Mouse (Mus musculus): ENCODE data around the gene Paqr7. TPM values are rescaled to one million over a fixed set of nuclear protein-coding genes. Genes with fewer than 3 reads are reported as not detected.
A peak's percentile ranks its signal among the peaks of the same experiment; 100 is the strongest.
"Not testable (repeated sequence)": the region's sequence is repeated elsewhere in the genome, so short reads cannot be mapped to it uniquely, and the experiment has no call there.

The Paqr7 gene
- total and polyA plus RNA-seq, 3 experiments: 0.19 to 2.4 TPM; not detected in 1

DNA sequence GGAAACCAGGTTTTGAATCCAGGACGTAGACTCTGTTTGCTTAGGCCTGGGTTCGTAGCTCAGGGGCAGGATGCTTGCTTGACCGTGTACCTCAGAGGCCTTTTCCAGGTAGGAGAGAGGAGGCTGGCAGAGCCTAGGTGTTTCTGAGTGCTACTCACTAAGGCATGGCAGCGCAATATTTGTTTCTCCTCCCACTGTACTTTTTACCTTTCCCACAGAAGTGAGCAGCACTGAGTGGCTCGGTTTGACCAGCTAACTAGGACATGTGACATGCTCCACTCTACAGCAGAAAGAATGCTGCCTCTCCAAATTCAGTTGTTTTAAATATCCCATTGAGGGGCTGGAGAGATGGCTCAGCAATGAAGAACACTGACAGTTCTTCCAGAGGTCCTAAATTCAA lies 8.3 kb upstream of the Paqr7 start:
- no peak for TF ChIP-seq MAX (IDR thresholded peaks at IDR 0.05; ENCODE audit: low read length)
- TF ChIP-seq MXI1 (IDR thresholded peaks at IDR 0.05; ENCODE audit: low read depth, low read length): no peak
- no peak for TF ChIP-seq RAD21 (IDR thresholded peaks at IDR 0.05; ENCODE audit: low read depth, low read length)
- H3K9ac ChIP-seq (ENCODE audit: control insufficient read depth, low read depth, low read length, poor library complexity, severe bottlenecking): no peak overlapping the region
- DNase-seq (ENCODE audit: low read depth, low spot score): no peak
- no peaks in the 10 kb centered on the region for H3K79me2 ChIP-seq (ENCODE audit: control insufficient read depth, insufficient read depth, low read length, poor library complexity)
- 0 out of 4 replicates have a peak, but pooled peaks cover 0 to 2% of the 10 kb centered on the region in 2 experiments for H3K36me3 ChIP-seq (ENCODE audit: control insufficient read depth in 1 of 2, insufficient read depth in 2 of 2, low read length in 2 of 2)
- H3K9me3 ChIP-seq (replicated peaks; ENCODE audit: insufficient read depth, low read length): no peaks in the 10 kb centered on the region
- no peak overlapping the region for H3K4me3 ChIP-seq (ENCODE audit: control insufficient read depth in 1 of 2, insufficient read depth in 1 of 2, low read depth in 2 of 2, low read length in 2 of 2)
- H3K4me1 ChIP-seq (ENCODE audit: control insufficient read depth in 1 of 2, insufficient read depth in 2 of 2, low read length in 2 of 2): peaks cover 0 to 6% of the 10 kb centered on the region in 2 experiments; a peak in 2 of 4 replicates
- H3K27ac ChIP-seq (ENCODE audit: control insufficient read depth, low read depth, low read length): no peak overlapping the region
- peaks cover 2% of the 10 kb centered on the region in 2 experiments; a peak in 2 of 4 replicates for H3K27me3 ChIP-seq (ENCODE audit: control insufficient read depth in 1 of 2, insufficient read depth in 2 of 2, low read length in 2 of 2)

- H3K27ac ChIP-seq (ENCODE audit: control insufficient read depth, low read depth, low read length): no peak overlapping the region
- no peak overlapping the region for H3K9ac ChIP-seq (ENCODE audit: control insufficient read depth, low read depth, low read length, poor library complexity, severe bottlenecking)
- DNase-seq (ENCODE audit: low read depth, low spot score): no peak
- H3K79me2 ChIP-seq (ENCODE audit: control insufficient read depth, insufficient read depth, low read length, poor library complexity): no peaks in the 10 kb centered on the region
- H3K4me3 ChIP-seq (ENCODE audit: control insufficient read depth in 1 of 2, insufficient read depth in 1 of 2, low read depth in 2 of 2, low read length in 2 of 2): no peak overlapping the region
- H3K4me1 ChIP-seq (ENCODE audit: control insufficient read depth in 1 of 2, insufficient read depth in 2 of 2, low read length in 2 of 2): peaks cover 0 to 21% of the 10 kb centered on the region in 2 experiments; a peak in 3 of 4 replicates
- peaks cover 0 to 9% of the 10 kb centered on the region in 2 experiments; a peak in 2 of 4 replicates for H3K36me3 ChIP-seq (ENCODE audit: control insufficient read depth in 1 of 2, insufficient read depth in 2 of 2, low read length in 2 of 2)
- TF ChIP-seq RAD21 (IDR thresholded peaks at IDR 0.05; ENCODE audit: low read depth, low read length) (peak; percentile 7; the same call in 1 of the 2 replicates), HCFC1 (IDR thresholded peaks at IDR 0.05; ENCODE audit: low read depth, low read length) (no peak)
- H3K9me3 ChIP-seq (replicated peaks; ENCODE audit: insufficient read depth, low read length): no peaks in the 10 kb centered on the region
- H3K27me3 ChIP-seq (ENCODE audit: control insufficient read depth in 1 of 2, insufficient read depth in 2 of 2, low read length in 2 of 2): peaks cover under 1 to 2% of the 10 kb centered on the region in 2 experiments; a peak in 2 of 4 replicates
Measured at GRCm38 (mm10) chr4:134489986-134490665, 6.4 kb upstream of the Paqr7 start.

GRCm38 (mm10) chr4:134491716-134492115 lies 4.8 kb upstream of the Paqr7 start:
- H3K4me3 ChIP-seq (ENCODE audit: control insufficient read depth in 1 of 2, insufficient read depth in 1 of 2, low read depth in 2 of 2, low read length in 2 of 2): no peak overlapping the region
- H3K9me3 ChIP-seq (replicated peaks; ENCODE audit: insufficient read depth, low read length): no peaks in the 10 kb centered on the region
- TF ChIP-seq CHD1 (IDR thresholded peaks at IDR 0.05; ENCODE audit: low read depth, low read length) (no peak), JUND (IDR thresholded peaks at IDR 0.05; ENCODE audit: low read depth, low read length) (no peak), RCOR1 (IDR thresholded peaks at IDR 0.05; ENCODE audit: low read depth, low read length) (no peak), GATA1 (IDR thresholded peaks at IDR 0.05; ENCODE audit: low read depth, low read length) (no peak), MAFK (IDR thresholded peaks at IDR 0.05; ENCODE audit: borderline replicate concordance, low read depth, low read length) (no peak), TCF12 (IDR thresholded peaks at IDR 0.05; ENCODE audit: low read depth, low read length) (no peak), BHLHE40 (IDR thresholded peaks at IDR 0.05; ENCODE audit: borderline replicate concordance, low read depth, low read length) (no peak), CTCF (IDR thresholded peaks at IDR 0.05 in 2 of 3, conservative IDR thresholded peaks at IDR 0.05 in 1 of 3; ENCODE audit: control insufficient read depth in 1 of 3, insufficient read depth in 1 of 3, low read depth in 2 of 3, low read length in 3 of 3, poor library complexity in 1 of 3, severe bottlenecking in 1 of 3) (no peak), EP300 (IDR thresholded peaks at IDR 0.05; ENCODE audit: low read depth in 1 of 2, low read length in 2 of 2) (no peak), POLR2AphosphoS2 (IDR thresholded peaks at IDR 0.05; ENCODE audit: low read length) (no peak), NELFE (IDR thresholded peaks at IDR 0.05; ENCODE audit: low read depth, low read length) (no peak), HCFC1 (IDR thresholded peaks at IDR 0.05; ENCODE audit: low read depth, low read length) (no peak), KAT2A (conservative IDR thresholded peaks at IDR 0.05; ENCODE audit: low read depth, low read length) (no peak), POLR2A (IDR thresholded peaks at IDR 0.05; ENCODE audit: control insufficient read depth in 1 of 2, insufficient read depth in 1 of 2, low read depth in 1 of 2, low read length in 2 of 2, poor library complexity in 1 of 2) (no peak), SIN3A (IDR thresholded peaks at IDR 0.05; ENCODE audit: low read length) (no peak), UBTF (IDR thresholded peaks at IDR 0.05; ENCODE audit: borderline replicate concordance, insufficient read depth, low read depth, low read length) (no peak), ETS1 (IDR thresholded peaks at IDR 0.05; ENCODE audit: low read depth, low read length) (no peak)
- H3K4me1 ChIP-seq (ENCODE audit: control insufficient read depth in 1 of 2, insufficient read depth in 2 of 2, low read length in 2 of 2): peaks cover 0 to 32% of the 10 kb centered on the region in 2 experiments
- H3K27ac ChIP-seq (ENCODE audit: control insufficient read depth, low read depth, low read length): no peak overlapping the region
- H3K9ac ChIP-seq (ENCODE audit: control insufficient read depth, low read depth, low read length, poor library complexity, severe bottlenecking): no peak overlapping the region
- H3K36me3 ChIP-seq (ENCODE audit: control insufficient read depth in 1 of 2, insufficient read depth in 2 of 2, low read length in 2 of 2): peaks cover 0 to 12% of the 10 kb centered on the region in 2 experiments; a peak in 2 of 4 replicates
- no peaks in the 10 kb centered on the region for H3K79me2 ChIP-seq (ENCODE audit: control insufficient read depth, insufficient read depth, low read length, poor library complexity)
- DNase-seq (ENCODE audit: low read depth, low spot score): no peak
- no peaks in the 10 kb centered on the region for H3K27me3 ChIP-seq (ENCODE audit: control insufficient read depth in 1 of 2, insufficient read depth in 2 of 2, low read length in 2 of 2)

DNA sequence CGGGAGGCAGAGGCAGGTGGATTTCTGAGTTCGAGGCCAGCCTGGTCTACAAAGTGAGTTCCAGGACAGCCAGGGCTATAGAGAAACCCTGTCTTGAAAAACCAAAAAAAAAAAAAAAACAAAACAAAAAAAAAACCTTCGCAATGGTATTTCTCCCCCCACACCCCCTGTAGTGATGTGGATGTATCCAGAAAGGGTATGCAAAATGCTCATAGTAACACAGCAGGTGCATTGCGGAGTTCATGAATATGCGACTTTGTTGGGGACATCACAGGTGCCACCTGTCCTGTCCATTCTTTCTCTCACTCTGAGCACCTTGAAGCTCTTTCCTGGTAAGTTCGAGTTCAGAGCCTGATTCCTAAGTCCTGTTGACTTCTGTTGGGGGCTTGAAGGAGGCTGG lies 2.3 kb upstream of the Paqr7 start:
- Histone ChIP-seq H3K36me3 (ENCODE audit: control insufficient read depth in 1 of 2, insufficient read depth in 2 of 2, low read length in 2 of 2) (peaks cover 0 to 21% of the 10 kb centered on the region in 2 experiments; a peak in 2 of 4 replicates), H3K4me1 (ENCODE audit: control insufficient read depth in 1 of 2, insufficient read depth in 2 of 2, low read length in 2 of 2) (peaks cover 8 to 52% of the 10 kb centered on the region in 2 experiments)
- not testable (repeated sequence) for H3K27me3 ChIP-seq (ENCODE audit: control insufficient read depth in 1 of 2, insufficient read depth in 2 of 2, low read length in 2 of 2); H3K4me3 ChIP-seq (ENCODE audit: control insufficient read depth in 1 of 2, insufficient read depth in 1 of 2, low read depth in 2 of 2, low read length in 2 of 2); H3K27ac ChIP-seq (ENCODE audit: control insufficient read depth, low read depth, low read length); H3K9ac ChIP-seq (ENCODE audit: control insufficient read depth, low read depth, low read length, poor library complexity, severe bottlenecking); H3K79me2 ChIP-seq (ENCODE audit: control insufficient read depth, insufficient read depth, low read length, poor library complexity); H3K9me3 ChIP-seq (replicated peaks; ENCODE audit: insufficient read depth, low read length); DNase-seq (ENCODE audit: low read depth, low spot score)

Data from MEL (cell line).